Mouse (Mus musculus) cerebellum, postnatal 14 days (tissue): Measurements from ENCODE around the gene Bco1.

Experiments used
- DNase-seq, 2 experiments: peaks; one replicate each; pipeline ENCODE4 v3.0.0; 2021; ENCODE audit warnings: mixed read lengths in 2 of 2

Gene Bco1

GRCm38 (mm10) chr8:117156866-117157768, 61.5 kb downstream of the Bco1 start:
- peak in 1 of 2 experiments; percentile 7 for DNase-seq

- DNase-seq = peak; percentile 99
Measured at GRCm38 (mm10) chr8:117157769-117158091, 62.1 kb downstream of the Bco1 start.

GRCm38 (mm10) chr8:117158135-117158761, 62.6 kb downstream of the Bco1 start, which contains the start of gene Gan:
Gene Gan, plus strand, starts transcription at chr8:117158135.
- DNase-seq = peak in 1 of 2 experiments; percentile 52

- DNase-seq = no peak
Measured at GRCm38 (mm10) chr8:117159031-117159430, 63.4 kb downstream of the Bco1 start.

- DNase-seq = no peak
Measured at GRCm38 (mm10) chr8:117164912-117165311, 69.3 kb downstream of the Bco1 start.

- DNase-seq = no peak
Measured at GRCm38 (mm10) chr8:117165542-117165941, 69.9 kb downstream of the Bco1 start.

GRCm38 (mm10) chr8:117166515-117166914, 70.9 kb downstream of the Bco1 start:
- DNase-seq = no peak

- no peak for DNase-seq
Measured at GRCm38 (mm10) chr8:117167243-117167883, 71.7 kb downstream of the Bco1 start.

- no peak for DNase-seq
Measured at GRCm38 (mm10) chr8:117168378-117168777, 72.7 kb downstream of the Bco1 start.

- DNase-seq = no peak
Measured at GRCm38 (mm10) chr8:117171826-117172225, 76.2 kb downstream of the Bco1 start.

- DNase-seq = peak; percentile 52 to 55
Measured at GRCm38 (mm10) chr8:117172904-117173303, 77.2 kb downstream of the Bco1 start.

GRCm38 (mm10) chr8:117173690-117174089, 78.0 kb downstream of the Bco1 start:
- no peak for DNase-seq

- DNase-seq = no peak
Measured at GRCm38 (mm10) chr8:117174536-117174935, 78.9 kb downstream of the Bco1 start.

GRCm38 (mm10) chr8:117176308-117176707, 80.7 kb downstream of the Bco1 start:
- DNase-seq = no peak

GRCm38 (mm10) chr8:117177236-117177635, 81.6 kb downstream of the Bco1 start:
- no peak for DNase-seq

GRCm38 (mm10) chr8:117178039-117178438, 82.4 kb downstream of the Bco1 start:
- no peak for DNase-seq

GRCm38 (mm10) chr8:117178676-117179075, 83.0 kb downstream of the Bco1 start:
- DNase-seq = no peak

- DNase-seq = no peak
Measured at GRCm38 (mm10) chr8:117182746-117183145, 87.1 kb downstream of the Bco1 start.
